Comparison of ENCODE assay signal across 10 mouse cellular contexts in the genomic region with DNA sequence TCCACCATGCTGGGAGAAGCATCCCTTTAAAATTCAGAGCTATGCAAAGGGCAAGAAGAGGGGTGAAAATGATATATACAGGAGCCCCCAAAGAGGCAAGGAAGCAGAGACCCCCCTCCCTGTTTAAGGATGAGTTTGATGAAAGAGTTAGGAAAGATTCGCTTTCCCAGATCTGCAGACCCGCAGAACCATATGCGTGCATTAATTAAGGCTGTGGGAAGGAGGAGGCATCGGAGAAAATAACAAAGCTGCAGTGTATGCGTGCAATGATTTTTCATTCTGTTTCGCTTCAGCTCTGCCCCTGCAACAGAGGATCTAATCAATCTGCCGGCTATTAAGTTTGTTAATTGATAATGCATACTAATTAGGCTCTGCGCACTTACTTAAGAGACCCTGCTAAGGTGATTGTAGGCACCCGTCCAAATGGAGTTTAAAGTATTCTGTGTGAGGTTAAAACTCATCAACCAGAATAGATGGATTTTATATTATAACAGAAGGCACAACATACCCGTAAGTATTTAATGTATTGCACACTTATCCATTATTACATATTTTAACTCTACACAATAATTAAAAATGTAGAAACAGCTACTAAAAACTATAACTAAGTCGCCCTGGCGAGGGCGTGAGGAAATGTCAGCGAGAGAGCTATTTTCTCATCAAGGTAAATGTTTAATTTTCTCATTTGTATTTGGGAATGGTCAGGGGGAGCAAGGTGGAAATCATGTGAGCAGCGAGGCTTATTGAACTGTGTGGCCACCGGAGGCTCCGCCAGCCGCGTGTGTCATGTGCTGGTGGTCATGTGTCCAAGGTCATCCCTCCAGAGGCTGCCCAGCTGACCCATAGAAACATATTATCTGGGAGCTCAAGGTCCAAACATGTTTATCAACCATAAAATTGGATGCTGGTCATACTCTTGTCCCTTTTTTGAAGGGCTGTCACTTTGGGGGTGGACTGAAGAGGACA.
DNase-seq lines count a peak whose midpoint lies in the region; ATAC-seq and TF ChIP-seq lines count a peak whose summit lies in the region.
"Had no signal": no experiment of that assay in that cellular context is flagged by ENCODE, and none has a peak within 500 bp of the region (broad histone marks: within the 10 kb centered on the region; RNA-seq: fewer than 3 reads in every experiment).

No protein-coding gene starts in this region.

- H3K27me3 ChIP-seq in hindbrain, embryonic 13.5 days: peaks cover 17% of the 10 kb centered on the region
- peaks cover 63% of the 10 kb centered on the region for H3K27me3 ChIP-seq in hindbrain, embryonic 10.5 days (ENCODE audit: insufficient read depth, poor library complexity, severe bottlenecking)
- peaks cover 65% of the 10 kb centered on the region for H3K27me3 ChIP-seq in forebrain, embryonic 12.5 days
- H3K27me3 ChIP-seq in kidney, adult 2 months (replicated peaks; ENCODE audit: control insufficient read depth, insufficient read depth, low read length): no peaks in the 10 kb centered on the region
- peaks cover 6% of the 10 kb centered on the region; the same call in 1 of the 2 replicates for H3K27me3 ChIP-seq in midbrain, embryonic 14.5 days (ENCODE audit: control insufficient read depth, insufficient read depth, low read length)
- H3K27me3 ChIP-seq in heart, adult 2 months (ENCODE audit: control insufficient read depth, insufficient read depth, low read length): no peaks in the 10 kb centered on the region

- H3K9ac ChIP-seq in hindbrain, embryonic 13.5 days: peak overlapping the region; percentile 52; the same call in 1 of the 2 replicates
- H3K9ac ChIP-seq in forebrain, embryonic 12.5 days: no peak overlapping the region
- peak overlapping the region; percentile 31; the same call in 1 of the 2 replicates for H3K9ac ChIP-seq in midbrain, embryonic 14.5 days (replicated peaks; ENCODE audit: low read length)
- H3K9ac ChIP-seq in heart, adult 2 months (ENCODE audit: low read depth, low read length): no peak overlapping the region
- H3K9ac ChIP-seq: liver, embryonic 14.5 days had no signal

- H3K4me2 ChIP-seq in hindbrain, embryonic 13.5 days: peak overlapping the region; percentile 41
- peak overlapping the region; percentile 34 for H3K4me2 ChIP-seq in forebrain, embryonic 12.5 days
- H3K4me2 ChIP-seq in midbrain, embryonic 14.5 days (ENCODE audit: low read length): peak overlapping the region; percentile 41

- peak; percentile 57; the same call in 1 of the 2 replicates for ATAC-seq in hindbrain, embryonic 13.5 days (ENCODE audit: low FRiP score)
- no peak for ATAC-seq in forebrain, embryonic 12.5 days (ENCODE audit: low FRiP score)
- ATAC-seq in midbrain, embryonic 14.5 days (ENCODE audit: low FRiP score, low TSS enrichment): no peak

- H3K36me3 ChIP-seq in hindbrain, embryonic 13.5 days: no peaks in the 10 kb centered on the region
- no peaks in the 10 kb centered on the region for H3K36me3 ChIP-seq in hindbrain, embryonic 10.5 days
- no peaks in the 10 kb centered on the region for H3K36me3 ChIP-seq in forebrain, embryonic 12.5 days (replicated peaks)
- H3K36me3 ChIP-seq in kidney, adult 2 months (ENCODE audit: control insufficient read depth, insufficient read depth, low read length): no peaks in the 10 kb centered on the region
- H3K36me3 ChIP-seq in midbrain, embryonic 14.5 days (ENCODE audit: control insufficient read depth, insufficient read depth, low read length): no peaks in the 10 kb centered on the region
- H3K36me3 ChIP-seq in heart, adult 2 months (ENCODE audit: control insufficient read depth, insufficient read depth, low read length): no peaks in the 10 kb centered on the region

- peaks cover 15% of the 10 kb centered on the region for H3K4me1 ChIP-seq in hindbrain, embryonic 13.5 days (replicated peaks)
- peaks cover 18% of the 10 kb centered on the region for H3K4me1 ChIP-seq in hindbrain, embryonic 10.5 days (replicated peaks)
- H3K4me1 ChIP-seq in forebrain, embryonic 12.5 days: peaks cover 15% of the 10 kb centered on the region
- 0 out of 2 replicates have a peak, but pooled peaks cover 3% of the 10 kb centered on the region for H3K4me1 ChIP-seq in kidney, adult 2 months (ENCODE audit: control insufficient read depth, insufficient read depth, low read length)
- H3K4me1 ChIP-seq in midbrain, embryonic 14.5 days (ENCODE audit: control insufficient read depth, insufficient read depth, low read length): peaks cover 5% of the 10 kb centered on the region; the same call in 1 of the 2 replicates
- no peaks in the 10 kb centered on the region; the same call in 1 of the 2 replicates for H3K4me1 ChIP-seq in heart, adult 2 months (ENCODE audit: control insufficient read depth, insufficient read depth, low read length)

- no peaks in the 10 kb centered on the region for H3K9me3 ChIP-seq in hindbrain, embryonic 13.5 days
- no peaks in the 10 kb centered on the region for H3K9me3 ChIP-seq in hindbrain, embryonic 10.5 days
- H3K9me3 ChIP-seq in forebrain, embryonic 12.5 days: no peaks in the 10 kb centered on the region
- H3K9me3 ChIP-seq in midbrain, embryonic 14.5 days (ENCODE audit: control insufficient read depth, low read length): no peaks in the 10 kb centered on the region

- H3K4me3 ChIP-seq in hindbrain, embryonic 13.5 days: peak overlapping the region; percentile 17
- no peak overlapping the region for H3K4me3 ChIP-seq in hindbrain, embryonic 10.5 days
- peak overlapping the region; percentile 18; the same call in 1 of the 2 replicates for H3K4me3 ChIP-seq in forebrain, embryonic 12.5 days (replicated peaks)
- H3K4me3 ChIP-seq in kidney, adult 2 months (ENCODE audit: insufficient read depth, low read depth, low read length): no peak overlapping the region
- H3K4me3 ChIP-seq in midbrain, embryonic 14.5 days (replicated peaks; ENCODE audit: low read depth, low read length): peak overlapping the region; percentile 17; the same call in 1 of the 2 replicates
- H3K4me3 ChIP-seq in gastrocnemius, adult 2 months: no peak overlapping the region
- no peak overlapping the region for H3K4me3 ChIP-seq in heart, adult 2 months

- TF ChIP-seq EP300 in heart, adult 2 months (IDR thresholded peaks at IDR 0.05; ENCODE audit: insufficient read depth, low read depth, low read length): no peak

- DNase-seq in hindbrain, embryonic 10.5 days (ENCODE audit: low spot score): no peak
- DNase-seq in kidney, adult 2 months: peak; percentile 60
- peak; percentile 38 for DNase-seq in midbrain, embryonic 14.5 days
- DNase-seq in lung, postnatal 36 days: no peak
- no peak for DNase-seq in gastrocnemius, adult 2 months
- no peak for DNase-seq in heart, adult 2 months
- DNase-seq: thymus, postnatal 14 days had no signal

- H3K79me2 ChIP-seq in heart, adult 2 months (replicated peaks; ENCODE audit: control insufficient read depth, insufficient read depth, low read length): no peaks in the 10 kb centered on the region

- intact Hi-C loops in gastrocnemius, adult 2 months (cut with DNase I): no loop called here
- intact Hi-C loops in heart, adult 2 months (cut with DNase I): no loop called here

- peak overlapping the region; percentile 31 for H3K27ac ChIP-seq in hindbrain, embryonic 13.5 days
- no peak overlapping the region for H3K27ac ChIP-seq in hindbrain, embryonic 10.5 days
- no peak overlapping the region for H3K27ac ChIP-seq in forebrain, embryonic 12.5 days
- H3K27ac ChIP-seq in kidney, adult 2 months (ENCODE audit: insufficient read depth, low read depth, low read length): peak overlapping the region; percentile 34
- H3K27ac ChIP-seq in midbrain, embryonic 14.5 days (replicated peaks; ENCODE audit: low read depth, low read length): no peak overlapping the region
- no peak overlapping the region for H3K27ac ChIP-seq in gastrocnemius, adult 2 months
- no peak overlapping the region for H3K27ac ChIP-seq in heart, adult 2 months
- H3K27ac ChIP-seq: liver, embryonic 14.5 days had no signal

- no peak for TF ChIP-seq POLR2A in kidney, adult 2 months (IDR thresholded peaks at IDR 0.05; ENCODE audit: low read depth, low read length)
- TF ChIP-seq POLR2A in heart, adult 2 months (IDR thresholded peaks at IDR 0.05; ENCODE audit: insufficient read depth, low read depth, low read length): no peak

- TF ChIP-seq CTCF in kidney, adult 2 months (conservative IDR thresholded peaks at IDR 0.05; ENCODE audit: insufficient read depth, insufficient read length, low read depth, low read length): no peak
- TF ChIP-seq CTCF in gastrocnemius, adult 2 months (IDR thresholded peaks at IDR 0.05): no peak
- TF ChIP-seq CTCF in heart, adult 2 months (IDR thresholded peaks at IDR 0.05): no peak

- 51% methylated on average over 19 of the region's 19 CpGs for WGBS in hindbrain, embryonic 13.5 days
- 72% methylated on average over 19 of the region's 19 CpGs for WGBS in hindbrain, embryonic 10.5 days
- 53% methylated on average over 19 of the region's 19 CpGs for WGBS in forebrain, embryonic 12.5 days
- 49% methylated on average over 19 of the region's 19 CpGs for WGBS in kidney, adult 2 months
- 60% methylated on average over 19 of the region's 19 CpGs for WGBS in midbrain, embryonic 14.5 days
- WGBS in heart, adult 2 months: 78% methylated on average over 19 of the region's 19 CpGs

Comparison
In these comparisons a context has a peak if more than half of its experiments do, and no peak if none do; other contexts are left out.
1. H3K27ac ChIP-seq: peak in hindbrain, embryonic 13.5 days (single experiment) and kidney, adult 2 months (single experiment); none in hindbrain, embryonic 10.5 days (single experiment), forebrain, embryonic 12.5 days (single experiment), midbrain, embryonic 14.5 days (single experiment), gastrocnemius, adult 2 months (single experiment) and heart, adult 2 months (single experiment).
2. H3K4me3 ChIP-seq: peak in hindbrain, embryonic 13.5 days (single experiment), forebrain, embryonic 12.5 days (single experiment) and midbrain, embryonic 14.5 days (single experiment); none in hindbrain, embryonic 10.5 days (single experiment), kidney, adult 2 months (single experiment), gastrocnemius, adult 2 months (single experiment) and heart, adult 2 months (single experiment).
3. H3K9ac ChIP-seq: peak in hindbrain, embryonic 13.5 days (single experiment) and midbrain, embryonic 14.5 days (single experiment); none in forebrain, embryonic 12.5 days (single experiment) and heart, adult 2 months (single experiment).
4. DNase-seq: peak in kidney, adult 2 months (single experiment) and midbrain, embryonic 14.5 days (single experiment); none in hindbrain, embryonic 10.5 days (single experiment), lung, postnatal 36 days (single experiment), gastrocnemius, adult 2 months (single experiment) and heart, adult 2 months (0 of 2).
5. Peak in every context shown above with its lines, with median percentiles within 50 percentile points of each other: H3K4me2 ChIP-seq.